Mouse (Mus musculus) megakaryocyte, embryonic 14.5 days (primary cell): ENCODE data around the gene Ap3b1. TPM values are rescaled to one million over a fixed set of nuclear protein-coding genes. Genes with fewer than 3 reads are reported as not detected.

Experiments used
- H3K27me3 ChIP-seq: replicated peaks from 2 replicates; pipeline ENCODE3; 2012; ENCODE audit warnings: inconsistent platforms
- H3K36me3 ChIP-seq: replicated peaks from 2 replicates; pipeline ENCODE3; 2012; ENCODE audit warnings: low read length, inconsistent platforms, mixed read lengths
- H3K4me1 ChIP-seq: 2 replicates; pipeline ENCODE4 v1.6.1; 2012; ENCODE audit warnings: inconsistent platforms
- H3K4me3 ChIP-seq: replicated peaks from 2 replicates; pipeline ENCODE3; 2012; ENCODE audit warnings: moderate library complexity, mild to moderate bottlenecking, inconsistent platforms
- H3K9me3 ChIP-seq: 2 replicates; pipeline ENCODE4 v1.6.1; 2012; ENCODE audit warnings: inconsistent platforms
- FLI1 ChIP-seq: IDR thresholded peaks from 2 replicates; pipeline ENCODE4 v1.6.1; 2012; ENCODE audit warnings: low read length, inconsistent platforms, mixed read lengths
- GATA1 ChIP-seq: IDR thresholded peaks from 3 replicates; pipeline ENCODE4 v1.6.1; 2012; ENCODE audit warnings: mixed read lengths, low read length, inconsistent platforms, borderline replicate concordance
- polyA plus RNA-seq: library from polyadenylated mRNA; stranded (reverse); fragments of >175 nt; gene quantifications from 2 replicates; pipeline ENCODE4 v1.2.3, GENCODE M21; 2012; ENCODE audit warnings: low replicate concordance; ENCODE audit not compliant: insufficient read depth

The Ap3b1 gene
- polyA plus RNA-seq, 1 experiment: 19.0 TPM

- no peaks in the 10 kb centered on the region for H3K9me3 ChIP-seq
- H3K4me1 ChIP-seq: peaks cover 10% of the 10 kb centered on the region; the same call in 1 of the 2 replicates
- no peak overlapping the region for H3K4me3 ChIP-seq
- no peak for TF ChIP-seq GATA1
- TF ChIP-seq FLI1: no peak
- peaks cover 85% of the 10 kb centered on the region for H3K36me3 ChIP-seq
- no peaks in the 10 kb centered on the region for H3K27me3 ChIP-seq
Measured at GRCm38 (mm10) chr13:94523213-94523612, 164.5 kb downstream of the Ap3b1 start.

- Histone ChIP-seq H3K4me1 (peaks cover 6% of the 10 kb centered on the region; the same call in 1 of the 2 replicates), H3K36me3 (peaks cover 85% of the 10 kb centered on the region), H3K27me3 (no peaks in the 10 kb centered on the region), H3K9me3 (no peaks in the 10 kb centered on the region), H3K4me3 (no peak overlapping the region)
- TF ChIP-seq FLI1: no peak
- no peak for TF ChIP-seq GATA1
Measured at GRCm38 (mm10) chr13:94524669-94525238, 166.0 kb downstream of the Ap3b1 start.

DNA sequence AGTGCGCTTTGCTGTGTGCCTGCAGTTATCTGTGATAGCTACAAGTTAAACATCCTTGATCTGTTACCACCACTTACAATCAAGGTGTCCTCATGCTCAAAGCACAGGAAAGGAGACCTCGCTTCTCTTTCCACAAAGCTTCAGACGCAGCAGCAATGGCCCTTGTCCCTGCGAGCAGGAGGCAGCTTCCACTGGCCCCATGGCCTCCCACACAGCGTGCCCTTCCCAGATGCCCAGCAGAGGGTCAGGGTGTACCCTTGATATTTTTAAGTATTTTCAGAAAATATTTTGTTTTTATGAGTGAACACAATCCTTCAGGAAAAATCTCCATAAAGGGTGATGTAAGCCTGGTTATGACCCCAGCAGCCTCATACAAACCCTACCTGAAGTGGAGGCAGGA, 170.4 kb downstream of the Ap3b1 start:
- Histone ChIP-seq H3K27me3 (no peaks in the 10 kb centered on the region), H3K36me3 (peaks cover 93% of the 10 kb centered on the region), H3K9me3 (no peaks in the 10 kb centered on the region), H3K4me3 (no peak overlapping the region), H3K4me1 (peaks cover 6% of the 10 kb centered on the region; the same call in 1 of the 2 replicates)
- TF ChIP-seq GATA1 (no peak), FLI1 (no peak)

DNA sequence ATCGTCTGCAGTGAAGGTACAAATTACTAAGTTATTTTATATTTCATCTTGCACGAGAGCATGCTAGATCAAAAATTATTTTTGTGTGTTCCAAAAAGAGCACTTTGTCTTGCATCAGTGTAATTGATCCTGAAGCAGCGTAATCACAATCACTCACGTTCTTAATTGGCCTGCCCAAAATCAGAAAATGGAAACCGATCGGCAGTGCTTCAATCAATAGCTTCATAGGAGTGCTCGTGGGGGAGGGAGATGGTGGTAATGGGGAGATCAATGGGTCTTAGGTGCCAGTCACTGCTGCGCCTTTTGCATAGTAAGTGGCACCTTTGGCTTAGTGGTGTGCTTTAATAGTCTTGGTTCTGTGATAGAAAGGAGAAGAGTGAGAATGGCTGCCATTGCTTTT, 174.8 kb downstream of the Ap3b1 start:
- H3K4me3 ChIP-seq: no peak overlapping the region
- no peaks in the 10 kb centered on the region for H3K9me3 ChIP-seq
- no peaks in the 10 kb centered on the region for H3K27me3 ChIP-seq
- H3K36me3 ChIP-seq: peaks cover 89% of the 10 kb centered on the region
- TF ChIP-seq FLI1 (no peak), GATA1 (no peak)
- no peaks in the 10 kb centered on the region for H3K4me1 ChIP-seq

GRCm38 (mm10) chr13:94537336-94537735, 178.6 kb downstream of the Ap3b1 start:
- H3K4me3 ChIP-seq: no peak overlapping the region
- TF ChIP-seq FLI1 (no peak), GATA1 (no peak)
- H3K36me3 ChIP-seq: peaks cover 82% of the 10 kb centered on the region
- H3K27me3 ChIP-seq: no peaks in the 10 kb centered on the region
- no peaks in the 10 kb centered on the region for H3K4me1 ChIP-seq
- no peaks in the 10 kb centered on the region for H3K9me3 ChIP-seq

GRCm38 (mm10) chr13:94539851-94540646, 181.3 kb downstream of the Ap3b1 start:
- TF ChIP-seq GATA1 (no peak), FLI1 (no peak)
- Histone ChIP-seq H3K27me3 (no peaks in the 10 kb centered on the region), H3K9me3 (no peaks in the 10 kb centered on the region), H3K36me3 (peaks cover 83% of the 10 kb centered on the region), H3K4me1 (no peaks in the 10 kb centered on the region), H3K4me3 (no peak overlapping the region)

GRCm38 (mm10) chr13:94542061-94542460, 183.3 kb downstream of the Ap3b1 start:
- Histone ChIP-seq H3K4me3 (no peak overlapping the region), H3K4me1 (no peaks in the 10 kb centered on the region), H3K36me3 (peaks cover 84% of the 10 kb centered on the region), H3K9me3 (no peaks in the 10 kb centered on the region), H3K27me3 (no peaks in the 10 kb centered on the region)
- TF ChIP-seq FLI1: no peak
- TF ChIP-seq GATA1: no peak

- TF ChIP-seq GATA1 (no peak), FLI1 (no peak)
- peaks cover 93% of the 10 kb centered on the region for H3K36me3 ChIP-seq
- H3K4me3 ChIP-seq: no peak overlapping the region
- H3K4me1 ChIP-seq: no peaks in the 10 kb centered on the region
- H3K27me3 ChIP-seq: no peaks in the 10 kb centered on the region
- no peaks in the 10 kb centered on the region for H3K9me3 ChIP-seq
Measured at GRCm38 (mm10) chr13:94544211-94544610, 185.5 kb downstream of the Ap3b1 start.

DNA sequence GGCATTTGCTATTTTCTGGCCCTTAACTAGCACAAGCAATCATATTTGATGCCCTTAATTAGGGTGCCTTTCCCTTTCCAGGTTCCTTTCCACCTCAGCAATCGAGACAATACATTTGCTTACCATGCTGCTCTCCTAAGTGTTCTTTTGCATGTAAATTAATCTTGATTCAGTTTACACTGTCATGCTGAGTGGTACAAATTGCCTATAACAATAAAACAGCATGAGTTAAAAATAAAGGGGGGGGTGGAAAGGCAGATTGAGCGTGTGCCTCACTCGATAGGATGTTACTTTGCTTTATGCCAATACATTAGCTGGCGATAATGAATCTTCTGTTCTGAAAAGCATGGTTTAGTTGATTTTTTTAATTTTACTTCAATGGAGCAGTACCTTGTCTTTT, 187.0 kb downstream of the Ap3b1 start:
- no peak for TF ChIP-seq FLI1
- TF ChIP-seq GATA1: no peak
- no peak overlapping the region for H3K4me3 ChIP-seq
- H3K9me3 ChIP-seq: no peaks in the 10 kb centered on the region
- H3K36me3 ChIP-seq: peaks cover 91% of the 10 kb centered on the region
- H3K27me3 ChIP-seq: no peaks in the 10 kb centered on the region
- H3K4me1 ChIP-seq: no peaks in the 10 kb centered on the region

- H3K4me3 ChIP-seq: no peak overlapping the region
- no peaks in the 10 kb centered on the region for H3K4me1 ChIP-seq
- no peaks in the 10 kb centered on the region for H3K9me3 ChIP-seq
- no peaks in the 10 kb centered on the region for H3K27me3 ChIP-seq
- peaks cover 91% of the 10 kb centered on the region for H3K36me3 ChIP-seq
- TF ChIP-seq GATA1 (no peak), FLI1 (no peak)
Measured at GRCm38 (mm10) chr13:94546246-94546645, 187.5 kb downstream of the Ap3b1 start.
